Mouse (Mus musculus): ENCODE data around the gene Nav1. TPM values are rescaled to one million over a fixed set of nuclear protein-coding genes. Genes with fewer than 3 reads are reported as not detected.

Nav1 gene
- polyA plus RNA-seq, 1 experiment, result 33.7 TPM

- no peaks in the 10 kb centered on the region for H3K27me3 ChIP-seq (ENCODE audit: control insufficient read depth, insufficient read depth, insufficient read length)
- no peak overlapping the region for H3K4me2 ChIP-seq (ENCODE audit: low read depth)
- H3ac ChIP-seq (ENCODE audit: control insufficient read depth, insufficient read length), result no peak overlapping the region
- no peak for TF ChIP-seq POLR2AphosphoS2 (IDR thresholded peaks at IDR 0.05; ENCODE audit: insufficient read length, low read depth)
- TF ChIP-seq POLR2A (IDR thresholded peaks at IDR 0.05; ENCODE audit: insufficient read length, low read depth), result no peak
- no peak for TF ChIP-seq REST (IDR thresholded peaks at IDR 0.05; ENCODE audit: insufficient read depth, insufficient read length)
- peak in 2 of 3 experiments; percentile 38 to 64 for TF ChIP-seq MYOG (IDR thresholded peaks at IDR 0.05; ENCODE audit: control insufficient read depth in 1 of 3, insufficient read depth in 1 of 3, insufficient read length in 2 of 3, low read depth in 2 of 3)
- no peak for TF ChIP-seq MAX (IDR thresholded peaks at IDR 0.05; ENCODE audit: low read depth)
- peak; percentile 48; the same call in 1 of the 2 replicates for TF ChIP-seq CEBPB (IDR thresholded peaks at IDR 0.05; ENCODE audit: insufficient read depth, poor library complexity, severe bottlenecking)
- peak in 2 of 3 experiments; percentile 46 to 55 for TF ChIP-seq MYOD1 (IDR thresholded peaks at IDR 0.05; ENCODE audit: control insufficient read depth in 1 of 3, insufficient read length in 2 of 3, low read depth in 2 of 3)
- TF ChIP-seq TCF3 (IDR thresholded peaks at IDR 0.05; ENCODE audit: insufficient read length, low read depth), result no peak
- TF ChIP-seq E2F4 (IDR thresholded peaks at IDR 0.05; ENCODE audit: insufficient read depth), result no peak
- TF ChIP-seq SRF (IDR thresholded peaks at IDR 0.05; ENCODE audit: control insufficient read depth, insufficient read length, low read depth), result no peak
- no peak for TF ChIP-seq TCF12 (IDR thresholded peaks at IDR 0.05; ENCODE audit: insufficient read depth, poor library complexity, severe bottlenecking)
- no peak for TF ChIP-seq USF1 (IDR thresholded peaks at IDR 0.05; ENCODE audit: low read depth)
- no peaks in the 10 kb centered on the region for H3K36me3 ChIP-seq (ENCODE audit: control insufficient read depth, insufficient read depth)
- peaks cover 31% of the 10 kb centered on the region for H3K79me2 ChIP-seq (ENCODE audit: control insufficient read depth, insufficient read depth)
- no peak overlapping the region for H3K4me3 ChIP-seq
Measured at GRCm38 (mm10) chr1:135544504-135545146, 62.5 kb downstream of the Nav1 start.

GRCm38 (mm10) chr1:135542841-135543810, 64.0 kb downstream of the Nav1 start:
- Histone ChIP-seq H3K36me3 (ENCODE audit: control insufficient read depth, insufficient read depth) (no peaks in the 10 kb centered on the region), H3ac (ENCODE audit: control insufficient read depth, insufficient read length) (no peak overlapping the region), H3K4me2 (ENCODE audit: low read depth) (no peak overlapping the region), H3K4me3 (no peak overlapping the region), H3K27me3 (ENCODE audit: control insufficient read depth, insufficient read depth, insufficient read length) (no peaks in the 10 kb centered on the region), H3K79me2 (ENCODE audit: control insufficient read depth, insufficient read depth) (peaks cover 44% of the 10 kb centered on the region)
- TF ChIP-seq E2F4 (IDR thresholded peaks at IDR 0.05; ENCODE audit: insufficient read depth) (no peak), MAX (IDR thresholded peaks at IDR 0.05; ENCODE audit: low read depth) (no peak), USF1 (IDR thresholded peaks at IDR 0.05; ENCODE audit: low read depth) (no peak), MYOG (IDR thresholded peaks at IDR 0.05; ENCODE audit: control insufficient read depth in 1 of 3, insufficient read depth in 1 of 3, insufficient read length in 2 of 3, low read depth in 2 of 3) (no peak), MYOD1 (IDR thresholded peaks at IDR 0.05; ENCODE audit: control insufficient read depth in 1 of 3, insufficient read length in 2 of 3, low read depth in 2 of 3) (no peak), TCF12 (IDR thresholded peaks at IDR 0.05; ENCODE audit: insufficient read depth, poor library complexity, severe bottlenecking) (no peak), TCF3 (IDR thresholded peaks at IDR 0.05; ENCODE audit: insufficient read length, low read depth) (no peak), CEBPB (IDR thresholded peaks at IDR 0.05; ENCODE audit: insufficient read depth, poor library complexity, severe bottlenecking) (no peak), POLR2AphosphoS2 (IDR thresholded peaks at IDR 0.05; ENCODE audit: insufficient read length, low read depth) (no peak), REST (IDR thresholded peaks at IDR 0.05; ENCODE audit: insufficient read depth, insufficient read length) (no peak)

GRCm38 (mm10) chr1:135542080-135542479, 65.0 kb downstream of the Nav1 start:
- Histone ChIP-seq H3K79me2 (ENCODE audit: control insufficient read depth, insufficient read depth) (peaks cover 52% of the 10 kb centered on the region), H3K4me2 (ENCODE audit: low read depth) (no peak overlapping the region), H3ac (ENCODE audit: control insufficient read depth, insufficient read length) (no peak overlapping the region), H3K4me3 (no peak overlapping the region), H3K36me3 (ENCODE audit: control insufficient read depth, insufficient read depth) (no peaks in the 10 kb centered on the region), H3K27me3 (ENCODE audit: control insufficient read depth, insufficient read depth, insufficient read length) (no peaks in the 10 kb centered on the region)
- TF ChIP-seq REST (IDR thresholded peaks at IDR 0.05; ENCODE audit: insufficient read depth, insufficient read length) (no peak), MYOG (IDR thresholded peaks at IDR 0.05; ENCODE audit: control insufficient read depth in 1 of 3, insufficient read depth in 1 of 3, insufficient read length in 2 of 3, low read depth in 2 of 3) (peak in 2 of 3 experiments; percentile 68 to 88), MYOD1 (IDR thresholded peaks at IDR 0.05; ENCODE audit: control insufficient read depth in 1 of 3, insufficient read length in 2 of 3, low read depth in 2 of 3) (peak in 2 of 3 experiments; percentile 64 to 77), SRF (IDR thresholded peaks at IDR 0.05; ENCODE audit: control insufficient read depth, insufficient read length, low read depth) (no peak), CEBPB (IDR thresholded peaks at IDR 0.05; ENCODE audit: insufficient read depth, poor library complexity, severe bottlenecking) (no peak), MAX (IDR thresholded peaks at IDR 0.05; ENCODE audit: low read depth) (no peak)

GRCm38 (mm10) chr1:135540270-135540669, 66.8 kb downstream of the Nav1 start:
- H3K79me2 ChIP-seq (ENCODE audit: control insufficient read depth, insufficient read depth), result peaks cover 43% of the 10 kb centered on the region
- no peaks in the 10 kb centered on the region for H3K36me3 ChIP-seq (ENCODE audit: control insufficient read depth, insufficient read depth)
- no peak for TF ChIP-seq CEBPB (IDR thresholded peaks at IDR 0.05; ENCODE audit: insufficient read depth, poor library complexity, severe bottlenecking)
- peak in 1 of 3 experiments; percentile 37 for TF ChIP-seq MYOD1 (IDR thresholded peaks at IDR 0.05; ENCODE audit: control insufficient read depth in 1 of 3, insufficient read length in 2 of 3, low read depth in 2 of 3)
- H3K27me3 ChIP-seq (ENCODE audit: control insufficient read depth, insufficient read depth, insufficient read length), result no peaks in the 10 kb centered on the region
- peak overlapping the region; percentile 28 for H3K4me2 ChIP-seq (ENCODE audit: low read depth)
- no peak overlapping the region for H3K4me3 ChIP-seq
- no peak overlapping the region for H3ac ChIP-seq (ENCODE audit: control insufficient read depth, insufficient read length)
